Mouse (Mus musculus): ENCODE measurements around the gene Trim13. TPM values are rescaled to one million over a fixed set of nuclear protein-coding genes. Genes with fewer than 3 reads are reported as not detected.

Gene Trim13
- polyA plus RNA-seq, 1 experiment from 2014 or later, result 16.8 TPM

- ATAC-seq (ENCODE audit: low read depth), result no peak
- H3K4me1 ChIP-seq (replicated peaks; ENCODE audit: control insufficient read depth, insufficient read depth, low read length), result peaks cover 4% of the 10 kb centered on the region
- H3K4me2 ChIP-seq (ENCODE audit: low read depth, low read length), result peak overlapping the region; percentile 55
- H3K27ac ChIP-seq (ENCODE audit: low read length), result peak overlapping the region; percentile 98
- H3K27me3 ChIP-seq (ENCODE audit: control insufficient read depth, insufficient read depth, low read depth, low read length), result no peaks in the 10 kb centered on the region
- WGBS, result under 1% methylated on average over 24 of the region's 24 CpGs
- peak overlapping the region; percentile 97 for H3K9ac ChIP-seq (ENCODE audit: low read length)
- no peaks in the 10 kb centered on the region for H3K9me3 ChIP-seq (ENCODE audit: control insufficient read depth, low read length)
- H3K36me3 ChIP-seq (ENCODE audit: control insufficient read depth, insufficient read depth, low read length), result no peaks in the 10 kb centered on the region
- peak overlapping the region; percentile 94 for H3K4me3 ChIP-seq (ENCODE audit: low read length)
These were observed 49.3 kb downstream of the Trim13 start for GRCm38 (mm10) chr14:61647182-61647880.

- Histone ChIP-seq H3K27ac (ENCODE audit: low read length) (peak overlapping the region; percentile 98), H3K4me3 (ENCODE audit: low read length) (peak overlapping the region; percentile 94), H3K27me3 (ENCODE audit: control insufficient read depth, insufficient read depth, low read depth, low read length) (no peaks in the 10 kb centered on the region), H3K36me3 (ENCODE audit: control insufficient read depth, insufficient read depth, low read length) (no peaks in the 10 kb centered on the region), H3K4me1 (replicated peaks; ENCODE audit: control insufficient read depth, insufficient read depth, low read length) (peaks cover 4% of the 10 kb centered on the region), H3K4me2 (ENCODE audit: low read depth, low read length) (peak overlapping the region; percentile 55), H3K9me3 (ENCODE audit: control insufficient read depth, low read length) (no peaks in the 10 kb centered on the region), H3K9ac (ENCODE audit: low read length) (peak overlapping the region; percentile 97)
- under 1% methylated on average over 72 of the region's 95 CpGs for WGBS
- peak; percentile 77 for ATAC-seq (ENCODE audit: low read depth)
These were observed 50.0 kb downstream of the Trim13 start for GRCm38 (mm10) chr14:61647881-61648684.

GRCm38 (mm10) chr14:61648685-61649504, 50.8 kb downstream of the Trim13 start:
- H3K36me3 ChIP-seq (ENCODE audit: control insufficient read depth, insufficient read depth, low read length), result no peaks in the 10 kb centered on the region
- no peaks in the 10 kb centered on the region for H3K27me3 ChIP-seq (ENCODE audit: control insufficient read depth, insufficient read depth, low read depth, low read length)
- H3K27ac ChIP-seq (ENCODE audit: low read length), result peak overlapping the region; percentile 98
- peak overlapping the region; percentile 97 for H3K9ac ChIP-seq (ENCODE audit: low read length)
- H3K4me3 ChIP-seq (ENCODE audit: low read length), result peak overlapping the region; percentile 94
- no peaks in the 10 kb centered on the region for H3K9me3 ChIP-seq (ENCODE audit: control insufficient read depth, low read length)
- peaks cover 4% of the 10 kb centered on the region for H3K4me1 ChIP-seq (replicated peaks; ENCODE audit: control insufficient read depth, insufficient read depth, low read length)
- peak overlapping the region; percentile 85 for H3K4me2 ChIP-seq (ENCODE audit: low read depth, low read length)
- peak; percentile 95 for ATAC-seq (ENCODE audit: low read depth)
- under 1% methylated on average over 62 of the region's 62 CpGs for WGBS

- no peaks in the 10 kb centered on the region for H3K36me3 ChIP-seq (ENCODE audit: control insufficient read depth, insufficient read depth, low read length)
- WGBS, result 34% methylated on average over 9 of the region's 9 CpGs
- no peaks in the 10 kb centered on the region for H3K27me3 ChIP-seq (ENCODE audit: control insufficient read depth, insufficient read depth, low read depth, low read length)
- H3K4me3 ChIP-seq (ENCODE audit: low read length), result no peak overlapping the region
- ATAC-seq (ENCODE audit: low read depth), result no peak
- no peaks in the 10 kb centered on the region for H3K9me3 ChIP-seq (ENCODE audit: control insufficient read depth, low read length)
- no peak overlapping the region for H3K4me2 ChIP-seq (ENCODE audit: low read depth, low read length)
- H3K9ac ChIP-seq (ENCODE audit: low read length), result no peak overlapping the region
- no peak overlapping the region for H3K27ac ChIP-seq (ENCODE audit: low read length)
- peaks cover 4% of the 10 kb centered on the region for H3K4me1 ChIP-seq (replicated peaks; ENCODE audit: control insufficient read depth, insufficient read depth, low read length)
These were observed 52.4 kb downstream of the Trim13 start for GRCm38 (mm10) chr14:61650291-61650960.

MicroRNA genes within 50 kb of the gene (microRNA counts, 519-probe panel; counts per million panel counts)
- microRNA mmu-miR-15a, result 5,023 counts per million, percentile 94 among the panel's probes with 10 or more counts
- 5,877 counts per million, percentile 100 among the panel's probes with 10 or more counts for microRNA mmu-miR-16

Small RNA genes within 50 kb of the gene (microRNA-seq; reads per million reads assigned to microRNA genes)
- gene Mir15a, result 5,849 reads per million, percentile 91 among the genes with 10 or more reads in this experiment
- 2,343 reads per million, percentile 83 among the genes with 10 or more reads in this experiment for gene Mir16-1

Other genes with a start within 250 kb of the Trim13 start
- gene Ebpl, start 237.8 kb upstream of the Trim13 start, polyA plus RNA-seq (2015; fragmentation: Nextera tagmentation; extraction: Ambion mirVana), result 7.3 TPM in 2 replicates
- 37.8 and 41.1 TPM in 2 replicates for gene Kpna3, start 158.4 kb upstream of the Trim13 start, polyA plus RNA-seq (2015; fragmentation: Nextera tagmentation; extraction: Ambion mirVana)
- gene Spryd7, start 41.4 kb upstream of the Trim13 start, polyA plus RNA-seq (2015; fragmentation: Nextera tagmentation; extraction: Ambion mirVana), result 17.9 and 18.9 TPM in 2 replicates
- 1.4 and 2.6 TPM in 2 replicates for gene Kcnrg, start 9.2 kb downstream of the Trim13 start, polyA plus RNA-seq (2015; fragmentation: Nextera tagmentation; extraction: Ambion mirVana)

Measured in lung, embryonic 16.5 days (tissue).